Mouse (Mus musculus) spleen, postnatal 10 days (tissue): ENCODE results near the gene Rbm25.
A peak's percentile ranks its signal among the peaks of the same experiment; 100 is the strongest.

Source experiments
- DNase-seq, 2 experiments: peaks; one replicate each; pipeline ENCODE4 v3.0.0; 2021 to 2022; ENCODE audit warnings: low spot score in 2 of 2

The Rbm25 gene

DNA sequence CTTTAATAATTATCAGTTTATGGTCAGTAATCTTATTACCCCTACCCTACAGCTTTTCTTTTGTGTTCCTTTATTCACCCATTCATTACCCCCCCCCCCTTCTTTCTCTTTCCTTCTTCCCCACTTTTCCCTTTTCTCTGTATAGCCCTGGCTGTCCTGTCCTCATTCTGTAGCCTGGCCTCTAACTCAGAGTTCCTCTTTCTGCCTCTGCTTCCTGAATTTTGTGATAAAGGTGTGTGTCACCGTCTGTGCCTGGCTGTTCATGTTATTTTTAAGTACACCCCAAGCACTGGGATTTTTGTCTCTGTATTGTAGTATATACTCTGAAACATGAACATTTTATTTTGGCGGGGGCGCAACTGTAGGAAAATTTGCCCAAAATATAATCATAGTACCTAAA is 19.3 kb downstream of the Rbm25 start:
- no peak for DNase-seq

- DNase-seq: no peak
These were observed 20.4 kb downstream of the Rbm25 start for GRCm38 (mm10) chr12:83651414-83651813.

DNA sequence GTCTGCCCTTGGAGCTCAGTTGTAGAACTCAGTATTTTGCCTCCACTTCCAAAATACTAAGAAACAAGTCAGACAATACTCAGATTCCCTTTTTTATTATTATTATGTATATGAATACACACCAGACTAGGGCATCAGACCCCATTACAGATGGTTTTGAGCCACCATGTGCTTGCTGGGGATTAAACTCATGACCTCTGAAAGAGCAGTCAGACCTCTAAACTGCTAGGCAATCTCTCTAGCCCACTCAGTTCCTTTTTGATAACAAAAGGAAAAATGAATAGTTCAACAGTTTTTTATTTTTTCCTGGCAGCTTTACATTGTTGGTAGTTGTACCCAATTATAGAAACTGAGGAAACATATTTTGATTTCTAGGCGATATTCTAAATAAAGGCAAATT is 54.4 kb downstream of the Rbm25 start:
- no peak for DNase-seq

GRCm38 (mm10) chr12:83686575-83687350 is 55.7 kb downstream of the Rbm25 start:
- no peak for DNase-seq

DNA sequence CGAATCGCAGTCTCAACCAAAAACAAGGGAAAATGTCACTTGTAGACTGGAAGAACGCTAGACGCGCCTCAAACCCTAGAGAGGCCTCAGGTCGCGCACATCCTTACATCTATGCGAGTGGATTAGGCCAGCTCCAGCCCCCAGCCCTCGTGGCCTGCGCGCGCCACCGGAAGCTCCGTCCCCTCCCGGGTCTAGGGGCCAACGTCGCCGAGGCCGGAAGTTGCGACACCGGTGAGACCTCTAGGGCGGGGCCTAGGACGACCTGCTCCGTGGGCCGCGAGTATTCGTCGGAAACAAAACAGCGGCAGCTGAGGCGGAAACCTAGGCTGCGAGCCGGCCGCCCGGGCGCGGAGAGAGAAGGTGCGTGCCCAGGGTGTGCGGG is 56.9 kb downstream of the Rbm25 start, which contains the start of gene Psen1:
TSS of gene Psen1 (plus strand) at position 219 of the 382 bp plus-strand sequence.
- peak; percentile 89 to 95 for DNase-seq

DNA sequence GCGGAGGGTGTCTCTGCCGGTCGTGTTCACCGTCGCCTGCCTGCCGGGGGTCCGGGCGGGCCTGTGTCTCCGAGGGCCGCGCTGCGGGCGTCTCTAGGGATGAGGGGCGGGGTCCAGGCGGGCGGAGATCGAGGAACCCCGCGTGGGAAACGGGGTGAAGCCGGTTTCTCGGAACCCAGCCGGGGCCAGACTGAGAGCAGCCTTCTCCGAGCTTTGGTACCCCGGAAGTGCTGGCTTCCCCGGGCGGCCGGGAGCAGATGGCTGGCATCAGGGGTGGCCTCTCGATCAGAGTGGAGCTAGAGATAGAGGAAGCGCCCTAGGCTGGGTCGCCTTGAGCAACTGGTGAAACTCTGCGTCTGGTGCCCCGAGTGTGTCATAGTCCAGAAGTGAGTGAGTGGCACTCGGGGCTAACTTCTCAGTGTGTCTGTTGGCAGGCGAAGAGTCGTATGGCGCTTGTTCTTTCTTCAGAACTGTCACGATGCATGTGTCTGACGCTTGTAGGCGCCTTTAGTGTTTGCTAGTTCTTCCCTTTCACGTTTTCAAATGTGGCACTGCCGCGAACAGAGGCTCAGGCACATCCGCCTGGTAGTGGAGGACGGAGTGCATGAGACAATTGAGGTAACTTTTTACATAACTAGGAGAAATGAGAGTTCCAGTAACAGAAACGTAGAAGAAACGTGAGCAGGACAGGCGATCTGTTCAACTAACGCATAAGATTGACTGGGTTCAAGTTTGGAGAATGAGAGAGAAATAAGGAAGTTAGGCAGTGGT is 57.5 kb downstream of the Rbm25 start:
- no peak for DNase-seq

DNA sequence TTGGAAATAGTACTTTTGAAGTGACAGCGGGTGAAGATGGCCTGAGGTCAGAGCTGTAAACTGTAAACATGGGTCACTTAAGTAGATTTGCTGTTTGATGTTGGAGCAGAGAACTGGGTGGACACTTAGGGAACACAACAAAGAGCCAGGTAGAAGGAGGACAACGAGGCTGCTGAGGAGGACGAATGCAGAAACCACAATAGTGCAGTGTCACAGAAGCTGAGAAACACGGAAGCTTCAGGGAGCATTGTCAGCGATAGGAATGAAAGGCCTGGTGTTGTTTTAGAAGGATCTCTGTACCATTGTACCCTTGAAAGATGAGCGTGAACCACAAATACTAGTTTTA is 58.0 kb downstream of the Rbm25 start:
- DNase-seq: peak; percentile 21 to 28

GRCm38 (mm10) chr12:83694011-83694410 is 63.0 kb downstream of the Rbm25 start:
- DNase-seq: no peak

- no peak for DNase-seq
These were observed 63.6 kb downstream of the Rbm25 start for GRCm38 (mm10) chr12:83694669-83695068.

DNA sequence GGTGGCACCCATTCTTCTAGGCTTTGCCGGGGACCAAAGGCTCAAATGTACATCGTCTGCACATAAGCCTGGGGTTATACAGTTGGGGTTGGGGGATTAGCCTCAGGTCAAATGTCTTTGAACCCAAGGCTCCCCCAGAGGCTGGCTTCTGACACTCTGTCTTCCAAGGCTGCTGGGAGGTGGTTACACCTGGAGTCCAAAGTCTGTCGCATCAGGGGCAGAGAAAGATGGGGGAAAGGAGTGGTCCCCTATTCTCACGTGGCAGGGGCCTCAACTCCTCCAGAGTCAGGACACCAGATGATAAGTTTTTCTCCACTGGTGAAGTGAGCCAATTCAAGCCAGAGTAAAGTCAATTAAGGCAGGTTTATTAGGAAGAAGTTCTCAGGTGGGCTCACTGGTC is 67.6 kb downstream of the Rbm25 start:
- no peak for DNase-seq

- DNase-seq: no peak
These were observed 70.6 kb downstream of the Rbm25 start for GRCm38 (mm10) chr12:83701608-83702007.

- DNase-seq: no peak
These were observed 71.8 kb downstream of the Rbm25 start for GRCm38 (mm10) chr12:83702796-83703195.

DNA sequence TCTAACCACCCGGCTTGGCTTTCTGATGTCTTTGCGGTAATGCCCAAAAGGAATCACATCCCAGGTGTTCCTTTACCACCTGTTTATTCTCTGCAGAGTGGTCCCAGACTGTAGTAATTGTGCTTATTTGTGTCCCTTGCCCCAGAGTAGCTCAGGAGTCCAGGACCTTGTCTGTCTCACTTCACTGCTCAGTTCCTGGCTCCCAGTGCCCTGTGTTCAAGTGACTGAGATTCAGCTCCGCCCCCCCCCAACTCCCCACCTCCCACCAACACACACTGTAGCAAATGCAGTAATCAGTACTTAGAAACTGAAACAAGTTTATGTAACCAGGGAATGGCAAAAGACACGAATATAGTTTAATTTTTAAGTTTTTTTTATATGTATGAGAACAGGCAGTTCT is 75.9 kb downstream of the Rbm25 start:
- no peak for DNase-seq

DNA sequence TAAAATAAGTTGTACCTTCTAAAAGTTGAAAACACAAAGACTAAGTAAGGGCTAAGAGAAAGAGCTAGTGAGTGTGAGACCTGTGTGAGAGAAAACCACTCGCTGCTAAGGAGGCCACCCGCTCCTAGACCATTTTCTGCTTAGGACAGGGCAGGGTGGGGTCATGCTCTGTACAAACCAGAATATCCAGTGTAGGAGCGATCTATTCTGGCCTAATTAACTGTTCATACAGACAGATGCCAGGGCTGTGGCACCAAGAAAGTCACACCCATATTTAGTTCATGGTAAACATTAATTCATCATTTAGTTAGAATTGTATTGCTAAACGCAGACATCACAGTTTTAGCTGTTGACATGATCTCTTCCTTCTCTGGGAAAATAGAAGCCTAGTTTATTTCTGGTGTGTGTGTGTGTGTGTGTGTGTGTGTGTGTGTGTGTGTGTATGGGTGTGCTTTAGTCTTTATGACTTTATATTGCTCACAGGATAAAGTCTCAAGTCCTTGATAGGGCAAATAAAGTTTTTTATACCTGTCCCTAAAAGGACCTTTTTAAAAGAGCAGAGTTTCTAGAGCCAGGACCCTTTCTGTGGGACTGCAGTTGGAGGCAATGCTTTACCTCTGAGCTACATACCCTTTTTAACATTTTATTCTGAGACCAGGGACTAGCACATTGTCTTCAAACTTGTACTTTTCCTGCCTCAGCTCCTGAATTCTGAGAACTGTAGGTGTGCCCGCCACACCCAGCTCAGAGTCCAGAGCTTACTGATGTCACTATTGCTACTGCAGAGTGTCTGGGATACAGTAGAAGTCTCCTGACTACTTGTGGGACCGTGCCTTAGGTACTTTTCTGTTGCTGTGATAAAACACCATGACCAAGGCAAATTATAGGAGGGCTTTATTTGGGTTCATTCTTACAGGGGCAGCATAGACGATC is 77.4 kb downstream of the Rbm25 start:
- no peak for DNase-seq

GRCm38 (mm10) chr12:83709934-83710333 is 78.9 kb downstream of the Rbm25 start:
- DNase-seq: no peak

GRCm38 (mm10) chr12:83713749-83714148 is 82.7 kb downstream of the Rbm25 start:
- peak in 1 of 2 experiments; percentile 30 for DNase-seq

DNA sequence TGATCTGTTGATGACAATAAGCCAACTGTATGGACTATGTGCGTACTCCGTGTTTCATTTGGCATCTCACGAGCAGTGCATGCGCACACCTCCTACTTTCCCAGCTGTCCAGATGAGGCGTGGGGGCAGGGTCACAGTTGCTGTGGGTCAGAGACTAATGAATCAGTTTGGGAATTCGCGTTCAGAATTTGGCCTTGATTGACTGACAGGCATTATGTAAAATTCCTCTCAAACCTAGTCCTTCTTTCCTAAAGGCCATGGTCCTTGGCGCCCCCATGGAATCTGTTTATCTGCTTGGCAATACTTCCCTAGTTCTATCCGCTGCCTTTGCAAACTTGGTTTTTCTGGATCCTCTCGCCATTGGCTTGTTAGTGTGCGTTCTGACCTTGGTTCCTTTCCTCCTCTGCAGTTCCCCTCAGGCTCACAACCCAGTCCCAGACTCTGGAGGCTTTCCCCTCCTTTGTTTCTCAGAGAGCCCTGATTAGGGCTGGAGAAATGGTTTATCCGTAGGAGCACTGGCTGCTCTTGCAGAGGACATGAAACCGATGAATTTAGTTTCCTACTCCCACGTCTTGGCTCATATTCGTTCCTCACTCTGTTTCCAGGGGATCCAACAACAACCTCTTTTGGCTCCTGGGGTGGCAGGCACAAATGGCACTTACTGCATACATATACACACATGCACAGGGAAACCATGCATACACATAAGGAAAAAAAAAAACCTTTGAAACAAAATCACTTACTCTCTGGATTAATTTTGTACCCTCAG is 85.6 kb downstream of the Rbm25 start:
- DNase-seq: no peak

DNA sequence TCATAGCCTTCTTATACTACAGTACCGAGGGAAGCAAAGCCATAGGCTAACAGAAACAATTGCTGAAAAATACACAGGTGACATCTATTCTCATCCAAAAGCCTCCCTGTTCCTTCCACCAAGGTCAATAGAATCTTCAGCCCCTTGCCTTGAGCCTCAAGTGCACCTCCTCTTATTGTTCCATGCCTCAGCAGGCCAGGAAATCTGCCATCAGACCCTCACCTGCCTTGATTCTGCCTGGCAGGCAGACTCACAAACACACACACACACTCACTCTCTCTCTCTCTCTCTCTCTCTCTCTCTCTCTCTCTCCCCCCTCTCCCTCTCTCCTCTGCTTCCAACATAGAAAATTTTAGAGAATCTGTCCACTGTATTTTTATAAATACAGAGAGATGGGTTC is 88.4 kb downstream of the Rbm25 start:
- DNase-seq: no peak

DNA sequence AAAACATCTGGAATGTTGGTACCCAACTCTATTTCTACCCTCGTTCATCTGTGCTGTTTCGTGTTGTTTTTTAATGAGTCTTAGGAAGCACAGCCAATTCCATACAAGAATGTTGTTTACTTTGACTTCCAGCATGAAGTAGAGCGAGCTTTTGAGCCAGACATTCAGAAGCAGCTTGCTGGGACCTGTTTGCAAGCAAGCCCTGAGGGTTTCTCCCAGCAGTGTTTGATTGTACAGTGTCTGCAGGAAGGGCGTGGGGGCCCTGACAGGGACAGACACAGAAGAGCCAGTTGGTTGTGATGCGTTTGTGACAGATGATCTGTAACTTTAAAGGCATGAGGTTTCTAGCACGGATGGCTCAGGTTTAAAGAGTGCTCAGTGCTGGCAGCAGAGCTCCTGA is 90.2 kb downstream of the Rbm25 start:
- no peak for DNase-seq

DNA sequence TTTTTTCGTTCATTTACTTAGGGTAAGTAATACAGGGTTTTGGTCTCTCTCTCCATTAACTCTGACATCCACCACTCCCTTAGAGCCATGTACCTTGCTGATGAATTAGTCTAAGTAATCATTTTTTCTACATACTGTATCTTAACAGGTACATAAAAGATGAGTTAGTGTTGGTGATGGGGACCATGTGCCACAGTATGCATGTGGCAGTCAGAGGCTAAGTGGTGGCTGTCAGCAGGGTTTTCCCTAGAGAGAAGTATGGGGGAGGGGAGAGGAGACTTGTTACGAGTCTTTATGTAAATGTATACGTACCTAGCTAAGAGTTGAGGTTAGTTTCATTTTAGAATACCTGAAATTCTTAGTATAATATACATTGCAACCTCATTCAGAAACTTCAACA is 92.0 kb downstream of the Rbm25 start:
- DNase-seq: no peak

GRCm38 (mm10) chr12:83726510-83727308 is 95.7 kb downstream of the Rbm25 start:
- DNase-seq: no peak
